Mouse (Mus musculus) limb, embryonic 14.5 days (tissue): ENCODE results near the gene Mthfd1. TPM values are rescaled to one million over a fixed set of nuclear protein-coding genes. Genes with fewer than 3 reads are reported as not detected.

Experiments
- ATAC-seq: fragments of 200-750 bp; cut with Nextera tagmentation; 2 replicates; pipeline ENCODE4 v1.8.0; 2017; ENCODE audit warnings: low read depth, moderate number of reproducible peaks, moderate TSS enrichment; ENCODE audit not compliant: low FRiP score
- DNase-seq: peaks from one replicate; pipeline ENCODE4 v3.0.0-alpha.2; 2015; ENCODE audit warnings: low spot score
- H3K27ac ChIP-seq: fragments of 300-500 bp; sonication (generic); replicated peaks from 2 replicates; pipeline ENCODE4 v1.5.1; 2014; ENCODE audit warnings: low read depth, mild to moderate bottlenecking, low read length, moderate library complexity, mixed read lengths
- H3K27me3 ChIP-seq: fragments of 300-500 bp; sonication (generic); 2 replicates; pipeline ENCODE4 v1.6.1; 2014; ENCODE audit warnings: low read length, mixed read lengths; ENCODE audit not compliant: control insufficient read depth, insufficient read depth
- H3K36me3 ChIP-seq: fragments of 300-500 bp; sonication (generic); 2 replicates; pipeline ENCODE4 v1.6.1; 2014; ENCODE audit warnings: mild to moderate bottlenecking, low read length, moderate library complexity, mixed read lengths; ENCODE audit not compliant: control insufficient read depth, insufficient read depth
- H3K4me1 ChIP-seq: fragments of 300-500 bp; sonication (generic); 2 replicates; pipeline ENCODE4 v1.6.1; 2014; ENCODE audit warnings: antibody characterized with exemption, low read length, mixed read lengths; ENCODE audit not compliant: control insufficient read depth, insufficient read depth
- H3K4me2 ChIP-seq: fragments of 300-500 bp; sonication (generic); replicated peaks from 2 replicates; pipeline ENCODE4 v1.6.1; 2014; ENCODE audit warnings: low read depth, mild to moderate bottlenecking, low read length, moderate library complexity; ENCODE audit not compliant: severe bottlenecking
- H3K4me3 ChIP-seq: fragments of 300-500 bp; sonication (generic); replicated peaks from 2 replicates; pipeline ENCODE4 v1.5.1; 2014; ENCODE audit warnings: low read length
- H3K9ac ChIP-seq: fragments of 300-500 bp; sonication (generic); 2 replicates; pipeline ENCODE4 v1.6.1; 2014; ENCODE audit warnings: mild to moderate bottlenecking, low read depth, low read length, moderate library complexity; ENCODE audit not compliant: severe bottlenecking
- H3K9me3 ChIP-seq: fragments of 300-500 bp; sonication (generic); 2 replicates; pipeline ENCODE4 v1.6.1; 2016; ENCODE audit warnings: low read length; ENCODE audit not compliant: control insufficient read depth
- POLR2A ChIP-seq: fragments of 200-500 bp; IDR thresholded peaks from 2 replicates; pipeline ENCODE4 v1.8.0; 2012; ENCODE audit warnings: inconsistent platforms, mild to moderate bottlenecking, moderate library complexity, borderline replicate concordance; ENCODE audit not compliant: insufficient read depth, insufficient read length; ENCODE audit errors: extremely low read depth
- WGBS: fragments of 180-500 bp; shearing (Covaris S2); extraction: QIAGEN DNeasy Blood & Tissue Kit; methylation state at CpG from one replicate; pipeline ENCODE4 v1.1.7; 2014; 5-methylcytosine and 5-hydroxymethylcytosine counted together
- polyA plus RNA-seq, 2 experiments: library from polyadenylated mRNA; depleted of rRNA in 1 of 2; stranded (reverse) in 1 of 2; unstranded in 1 of 2; fragments of >200 nt; fragmentation: Nextera tagmentation in 1 of 2; extraction: Ambion mirVana in 1 of 2; gene quantifications; 2 replicates each; pipeline versions ENCODE4 v1.2.1 to v1.2.3; 2012 to 2014

The Mthfd1 gene
- polyA plus RNA-seq, 2 experiments, result 49.5 to 62.7 TPM

DNA sequence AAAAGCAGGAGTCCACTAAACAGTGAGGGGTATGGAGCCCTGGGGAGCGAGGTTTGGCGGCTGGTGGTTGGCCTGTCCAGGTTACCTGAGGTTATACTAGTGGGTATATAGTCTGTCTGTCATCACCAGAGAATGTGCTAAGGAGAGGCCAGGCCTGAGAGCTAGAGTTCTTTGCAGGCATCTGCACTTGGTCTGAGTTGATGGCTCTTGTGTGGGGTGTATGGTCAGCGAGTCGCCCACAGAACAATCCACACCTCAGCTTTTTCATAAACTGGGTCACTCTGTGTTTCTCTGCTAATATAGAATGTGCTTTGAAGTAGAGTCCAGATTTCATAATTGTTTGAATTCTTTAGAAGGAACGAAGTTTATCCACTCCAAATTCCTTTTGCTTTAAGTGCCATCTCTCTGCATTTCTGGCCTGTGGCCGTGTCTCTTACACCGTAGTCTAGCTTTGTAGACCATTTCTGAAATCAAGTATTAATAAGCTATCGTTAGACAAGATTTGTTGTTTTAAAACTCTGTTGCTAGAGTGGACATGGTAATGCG, 44.3 kb downstream of the Mthfd1 start:
- ATAC-seq, result no peak
- Histone ChIP-seq H3K4me1 (no peaks in the 10 kb centered on the region), H3K9me3 (no peaks in the 10 kb centered on the region)

DNA sequence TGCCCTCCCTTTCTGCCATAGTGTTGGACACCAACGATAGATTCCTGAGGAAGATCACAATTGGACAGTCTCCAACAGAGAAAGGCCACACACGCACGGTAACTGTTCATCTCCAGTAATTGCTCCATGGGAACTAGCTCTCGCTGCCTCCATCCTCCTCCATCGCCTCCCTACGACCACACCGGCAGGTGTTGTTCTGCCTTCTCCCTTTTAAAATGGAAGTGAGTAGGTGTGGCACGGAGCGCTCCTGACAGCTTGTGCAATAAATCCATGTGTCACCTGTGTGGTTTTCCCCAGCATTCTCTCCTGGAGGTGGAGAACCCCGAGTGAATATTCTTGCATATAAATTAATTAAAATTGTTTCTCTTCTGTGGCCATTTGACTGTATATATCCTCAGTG, 45.3 kb downstream of the Mthfd1 start:
- H3K4me1 ChIP-seq, result no peaks in the 10 kb centered on the region
- no peak overlapping the region for H3K4me3 ChIP-seq
- no peak for TF ChIP-seq POLR2A
- no peaks in the 10 kb centered on the region for H3K9me3 ChIP-seq
- no peak overlapping the region for H3K27ac ChIP-seq
- peaks cover 69% of the 10 kb centered on the region for H3K36me3 ChIP-seq
- H3K9ac ChIP-seq, result no peak overlapping the region
- ATAC-seq (no peak), DNase-seq (no peak)
- 87% methylated on average over 10 of the region's 10 CpGs for WGBS
- no peak overlapping the region for H3K4me2 ChIP-seq
- H3K27me3 ChIP-seq, result no peaks in the 10 kb centered on the region

More for the DNA sequence above, 44.3 kb downstream of the Mthfd1 start:
- TF ChIP-seq POLR2A, result no peak
- Histone ChIP-seq H3K4me2 (no peak overlapping the region), H3K4me3 (no peak overlapping the region), H3K27ac (no peak overlapping the region), H3K9ac (no peak overlapping the region), H3K27me3 (no peaks in the 10 kb centered on the region), H3K36me3 (peaks cover 78% of the 10 kb centered on the region)
- DNase-seq, result no peak
- WGBS, result 91% methylated on average over 9 of the region's 9 CpGs

GRCm38 (mm10) chr12:76303474-76303873, 48.4 kb downstream of the Mthfd1 start:
- WGBS, result 82% methylated on average over 11 of the region's 11 CpGs
- Histone ChIP-seq H3K9ac (no peak overlapping the region), H3K27me3 (no peaks in the 10 kb centered on the region), H3K4me3 (no peak overlapping the region), H3K9me3 (no peaks in the 10 kb centered on the region), H3K4me2 (no peak overlapping the region), H3K4me1 (peaks cover 9% of the 10 kb centered on the region), H3K36me3 (peaks cover 57% of the 10 kb centered on the region), H3K27ac (peak overlapping the region; percentile 44)
- ATAC-seq (no peak), DNase-seq (peak; percentile 30)
- TF ChIP-seq POLR2A, result no peak

GRCm38 (mm10) chr12:76304199-76304598, 49.1 kb downstream of the Mthfd1 start:
- WGBS, result 68% methylated on average over 4 of the region's 4 CpGs
- Histone ChIP-seq H3K4me2 (no peak overlapping the region), H3K27me3 (no peaks in the 10 kb centered on the region), H3K27ac (peak overlapping the region; percentile 44; the same call in 1 of the 2 replicates), H3K9me3 (no peaks in the 10 kb centered on the region), H3K4me3 (no peak overlapping the region), H3K36me3 (peaks cover 51% of the 10 kb centered on the region), H3K4me1 (peaks cover 9% of the 10 kb centered on the region), H3K9ac (no peak overlapping the region)
- DNase-seq, result peak; percentile 37
- no peak for TF ChIP-seq POLR2A
- no peak for ATAC-seq

DNA sequence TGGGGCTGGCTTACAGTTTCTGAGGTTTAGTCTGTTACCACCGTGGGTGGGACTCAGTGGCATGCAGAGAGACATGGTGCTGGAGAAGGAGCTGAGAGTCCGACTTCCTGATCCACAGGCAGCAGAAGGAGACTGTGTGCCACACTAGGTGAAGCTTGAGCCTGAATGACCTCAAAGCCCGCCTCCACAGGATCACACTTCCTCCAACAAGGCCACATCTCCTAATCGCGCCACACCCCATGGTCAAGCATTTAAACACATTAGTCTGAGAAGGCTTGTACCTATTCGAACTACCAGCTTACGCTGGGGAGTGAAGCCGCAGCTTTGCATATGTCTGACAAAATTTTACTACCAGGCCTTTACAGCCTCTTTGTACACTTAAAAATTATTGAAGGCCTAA, 50.0 kb downstream of the Mthfd1 start:
- H3K27me3 ChIP-seq, result no peaks in the 10 kb centered on the region
- peaks cover 9% of the 10 kb centered on the region for H3K4me1 ChIP-seq
- no peak overlapping the region for H3K27ac ChIP-seq
- no peak for DNase-seq
- TF ChIP-seq POLR2A, result no peak
- H3K4me2 ChIP-seq, result no peak overlapping the region
- H3K4me3 ChIP-seq, result no peak overlapping the region
- H3K36me3 ChIP-seq, result peaks cover 47% of the 10 kb centered on the region
- no peak overlapping the region for H3K9ac ChIP-seq
- ATAC-seq, result no peak
- H3K9me3 ChIP-seq, result no peaks in the 10 kb centered on the region
- WGBS, result 86% methylated on average over 8 of the region's 8 CpGs
